Comparison of ENCODE assay signal across 30 mouse cellular contexts in the genomic region with DNA sequence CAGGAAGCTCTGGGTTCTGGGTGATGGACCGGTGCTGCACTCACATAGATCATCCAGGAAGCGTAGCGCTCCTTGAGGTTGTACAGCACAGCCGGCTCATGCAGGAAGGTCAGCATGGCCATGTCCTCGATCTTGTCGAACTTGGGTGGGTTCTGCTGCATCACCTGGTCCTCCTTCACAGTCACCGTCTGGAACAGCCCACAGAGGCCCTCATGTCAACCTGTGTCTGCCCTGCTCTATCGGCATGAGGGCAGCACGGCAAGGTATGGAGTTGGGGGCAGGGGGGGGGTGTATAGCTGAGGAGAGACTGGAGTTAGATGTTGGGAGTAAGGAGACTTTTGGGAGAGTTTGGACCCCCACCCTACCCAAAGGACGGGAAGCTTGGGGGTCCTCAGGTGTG. TPM values are rescaled to one million over a fixed set of nuclear protein-coding genes. Genes with fewer than 3 reads are reported as not detected.
"Had no signal": no experiment of that assay in that cellular context is flagged by ENCODE, and none has a peak within 500 bp of the region (broad histone marks: within the 10 kb centered on the region; RNA-seq: fewer than 3 reads in every experiment).

No protein-coding gene starts in this region.

- H3K4me1 ChIP-seq: liver, embryonic 15.5 days had no signal

- H3K27ac ChIP-seq: kidney, postnatal 0 days; layer of hippocampus, adult 2 months; limb, embryonic 10.5 days; limb, embryonic 13.5 days; liver, embryonic 12.5 days; liver, embryonic 15.5 days; lung, embryonic 15.5 days; midbrain, embryonic 13.5 days had no signal

- H3K9ac ChIP-seq: limb, embryonic 13.5 days; liver, embryonic 12.5 days; liver, embryonic 15.5 days; lung, embryonic 15.5 days; midbrain, embryonic 13.5 days had no signal

- DNase-seq: kidney, postnatal 25 days; layer of hippocampus, adult 9-11 months; liver; lung, adult 18-20 months; lung, postnatal 10 days; lung, postnatal 36 days; thymus, adult 18-20 months; thymus, postnatal 36 days had no signal

- H3K9me3 ChIP-seq: limb, embryonic 10.5 days; limb, embryonic 13.5 days; liver, embryonic 12.5 days; liver, embryonic 15.5 days; lung, embryonic 15.5 days; megakaryocyte, embryonic 14.5 days; midbrain, embryonic 10.5 days; midbrain, embryonic 13.5 days had no signal

- ATAC-seq: liver, embryonic 12.5 days; midbrain, embryonic 13.5 days; midbrain, embryonic 16.5 days had no signal

- H3K36me3 ChIP-seq: limb, embryonic 10.5 days; limb, embryonic 13.5 days; liver, embryonic 12.5 days; liver, embryonic 15.5 days; lung, embryonic 15.5 days; midbrain, embryonic 10.5 days; midbrain, embryonic 13.5 days had no signal

- H3K4me2 ChIP-seq: limb, embryonic 13.5 days; liver, embryonic 12.5 days; liver, embryonic 15.5 days; lung, embryonic 15.5 days; midbrain, embryonic 13.5 days had no signal

- H3K27me3 ChIP-seq: limb, embryonic 13.5 days; liver, embryonic 15.5 days; lung, embryonic 15.5 days; midbrain, embryonic 13.5 days had no signal

- H3K4me3 ChIP-seq: layer of hippocampus, adult 2 months; limb, embryonic 10.5 days; limb, embryonic 13.5 days; liver, embryonic 12.5 days; liver, embryonic 15.5 days; lung, embryonic 15.5 days; megakaryocyte, embryonic 14.5 days; midbrain, embryonic 10.5 days; midbrain, embryonic 13.5 days had no signal

RNA-seq across cellular contexts. Expression of a gene that starts 2.2 kb away (rescaled TPM):
- total RNA-seq: monocyte, adult 5-6 weeks had no signal
- polyA plus RNA-seq: spleen, adult 2 months had no signal

RNA-seq across cellular contexts. Expression of a gene that starts 15.5 kb away (rescaled TPM):
- total RNA-seq: layer of hippocampus, adult 2 months; layer of hippocampus, postnatal 25 days; left cerebral cortex, adult 18-20 months; left cerebral cortex, postnatal 25 days; monocyte, adult 5-6 weeks had no signal
- polyA plus RNA-seq: kidney, postnatal 0 days; large intestine, adult 2 months; limb, embryonic 10.5 days; limb, embryonic 13.5 days; liver, embryonic 12.5 days; liver, embryonic 15.5 days; lung, embryonic 15.5 days; midbrain, embryonic 10.5 days; midbrain, embryonic 13.5 days; midbrain, embryonic 16.5 days; neural tube, embryonic 11.5 days; neural tube, embryonic 14.5 days; small intestine, adult 2 months; spleen, adult 2 months; stomach, embryonic 16.5 days; testis, adult 2 months had no signal

RNA-seq across cellular contexts. Expression of a gene that starts 25.5 kb away (rescaled TPM):
- total RNA-seq: monocyte, adult 5-6 weeks had no signal
- polyA plus RNA-seq: small intestine, adult 2 months had no signal

RNA-seq across cellular contexts. Expression of a gene that starts 56.1 kb away (rescaled TPM):
- total RNA-seq: monocyte, adult 5-6 weeks had no signal
- polyA plus RNA-seq: liver, embryonic 12.5 days; testis, adult 2 months had no signal
